Mouse (Mus musculus): ENCODE measurements around the gene Akr1b3. TPM values are rescaled to one million over a fixed set of nuclear protein-coding genes. Genes with fewer than 3 reads are reported as not detected.

Akr1b3 gene
- 323 TPM for polyA plus RNA-seq (2014; fragmentation: Illumina TruSeq; extraction: RNeasy Lipid Tissue Mini Kit (QIAGEN cat#74804); ENCODE audit: low read depth, low replicate concordance)

DNA sequence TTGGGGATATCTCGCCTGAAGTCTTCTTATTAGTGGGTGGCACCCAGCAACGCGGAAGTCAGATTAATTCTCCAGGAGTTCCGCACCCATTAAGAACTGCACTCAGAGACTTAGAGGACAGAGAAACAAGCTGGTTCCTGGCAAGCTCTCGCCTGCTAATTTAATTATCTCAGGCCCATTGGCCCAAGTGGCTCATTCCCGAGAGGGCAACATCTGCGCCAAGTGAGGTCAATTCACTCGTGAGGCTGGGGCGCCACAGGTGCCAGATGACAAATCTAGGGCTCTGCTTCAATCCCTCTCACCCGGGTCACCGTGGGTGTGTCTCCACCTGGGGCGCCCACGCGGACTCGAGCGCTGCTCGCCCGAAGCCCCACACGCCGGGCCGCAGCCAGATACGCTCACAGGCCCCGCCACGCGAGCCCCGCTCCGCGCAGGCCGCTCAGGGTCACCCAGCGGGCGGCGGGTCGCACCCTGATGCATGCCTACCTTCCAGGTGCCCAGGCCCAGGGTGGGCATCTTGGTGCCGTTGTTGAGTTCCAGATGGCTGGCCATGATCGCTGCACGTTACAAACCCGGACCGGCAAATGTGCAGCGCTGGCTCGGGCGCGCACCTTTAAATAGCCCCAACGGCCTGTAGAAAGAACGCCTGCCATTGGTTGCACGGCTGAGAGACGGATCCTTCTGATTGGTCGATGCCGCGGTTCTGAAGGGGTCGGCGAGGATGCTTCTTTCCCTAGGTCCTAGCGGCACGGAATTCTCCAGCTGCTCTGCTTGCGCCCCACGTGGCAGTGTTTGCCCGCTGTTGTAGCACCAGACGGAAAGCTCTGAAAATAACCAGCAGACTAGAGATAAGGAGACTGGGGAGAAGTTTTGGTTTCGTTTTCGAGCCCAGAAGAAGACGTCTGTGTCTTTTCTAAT is at the start of gene Akr1b3:
Akr1b3 (minus strand) TSS at position 625 of the 918 bp plus-strand sequence.

DNA sequence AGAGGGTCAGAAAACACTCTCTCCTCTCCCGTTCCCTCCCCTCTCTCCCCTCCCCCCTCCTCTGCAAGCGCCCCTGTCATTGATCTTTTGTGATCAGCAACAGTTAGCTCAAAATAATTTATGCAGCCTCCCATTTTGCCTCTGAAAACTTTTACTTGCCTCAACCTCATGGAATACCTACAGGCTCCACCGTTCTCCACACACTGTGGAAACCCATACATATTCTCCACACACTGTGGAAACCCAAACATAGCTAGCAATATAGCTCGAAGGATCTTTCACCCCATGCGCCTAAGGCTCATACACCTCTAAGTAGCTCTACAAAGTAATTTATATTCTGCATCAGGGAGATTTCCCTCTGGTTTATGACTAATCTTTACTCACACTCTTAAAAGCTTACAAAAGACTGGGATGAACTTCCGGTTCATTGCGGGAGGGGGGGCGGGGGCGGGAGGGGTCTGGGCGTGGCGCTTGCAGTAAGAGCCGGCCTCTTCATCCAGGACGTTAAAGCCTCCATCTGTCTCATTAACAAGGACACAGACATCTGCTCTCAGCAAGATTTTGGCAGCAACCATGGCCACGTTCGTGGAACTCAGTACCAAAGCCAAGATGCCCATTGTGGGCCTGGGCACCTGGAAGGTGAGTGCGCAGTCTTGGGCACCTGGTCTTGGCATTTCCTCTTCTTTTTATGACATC is 36.5 kb upstream of the Akr1b3 start, which contains the start of gene Akr1b8:
Akr1b8 (plus strand) TSS at position 462 of the 696 bp plus-strand sequence.

Other genes with a start within 250 kb of the Akr1b3 start
- 9.0 TPM for gene Slc35b4, start 140.4 kb downstream of the Akr1b3 start, polyA plus RNA-seq (2014; fragmentation: Illumina TruSeq; extraction: RNeasy Lipid Tissue Mini Kit (QIAGEN cat#74804); ENCODE audit: low read depth, low replicate concordance)
- 8.6 TPM for gene Akr1b8, start 36.6 kb upstream of the Akr1b3 start, polyA plus RNA-seq (2014; fragmentation: Illumina TruSeq; extraction: RNeasy Lipid Tissue Mini Kit (QIAGEN cat#74804); ENCODE audit: low read depth, low replicate concordance)
- gene Akr1b10, start 66.7 kb upstream of the Akr1b3 start, polyA plus RNA-seq (2014; fragmentation: Illumina TruSeq; extraction: RNeasy Lipid Tissue Mini Kit (QIAGEN cat#74804); ENCODE audit: low read depth, low replicate concordance), result 100 TPM
- gene Akr1b7, start 94.9 kb upstream of the Akr1b3 start, polyA plus RNA-seq (2014; fragmentation: Illumina TruSeq; extraction: RNeasy Lipid Tissue Mini Kit (QIAGEN cat#74804); ENCODE audit: low read depth, low replicate concordance), result not detected
- gene Bpgm, start 158.7 kb upstream of the Akr1b3 start, polyA plus RNA-seq (2014; fragmentation: Illumina TruSeq; extraction: RNeasy Lipid Tissue Mini Kit (QIAGEN cat#74804); ENCODE audit: low read depth, low replicate concordance), result 31.8 TPM